Mouse (Mus musculus) c-Kit-positive CD71-negative TER-119-negative erythroid progenitor cells, embryonic 14.5 days (primary cell): Measurements from ENCODE around the gene Fga.

Experiments used
- DNase-seq: peaks from one replicate; pipeline ENCODE4 v3.0.0-alpha.2; 2013; ENCODE audit warnings: low read depth

The Fga gene

GRCm38 (mm10) chr3:83027546-83028251 lies 1.8 kb downstream of the Fga start:
- no peak for DNase-seq

- DNase-seq, result no peak
These were observed 4.5 kb downstream of the Fga start for GRCm38 (mm10) chr3:83030331-83030730.

- DNase-seq, result no peak
These were observed 7.0 kb downstream of the Fga start for GRCm38 (mm10) chr3:83032746-83033308.

- DNase-seq, result no peak
These were observed 7.9 kb downstream of the Fga start for GRCm38 (mm10) chr3:83033801-83034200.

- no peak for DNase-seq
These were observed 13.0 kb downstream of the Fga start for GRCm38 (mm10) chr3:83038865-83039264.

- DNase-seq, result no peak
These were observed 13.8 kb downstream of the Fga start for GRCm38 (mm10) chr3:83039666-83040065.

- no peak for DNase-seq
These were observed 16.6 kb downstream of the Fga start for GRCm38 (mm10) chr3:83042451-83042850.

GRCm38 (mm10) chr3:83046649-83047048 lies 20.8 kb downstream of the Fga start:
- DNase-seq, result no peak

- DNase-seq, result no peak
These were observed 23.8 kb downstream of the Fga start, which contains the start of gene Fgb for GRCm38 (mm10) chr3:83049680-83050079. Fgb (minus strand) TSS chr3:83049863.

GRCm38 (mm10) chr3:83050661-83051060 lies 24.8 kb downstream of the Fga start:
- DNase-seq, result no peak

- no peak for DNase-seq
These were observed 26.2 kb downstream of the Fga start for GRCm38 (mm10) chr3:83052102-83052501.

- no peak for DNase-seq
These were observed 27.2 kb downstream of the Fga start for GRCm38 (mm10) chr3:83053126-83053525.

- peak; percentile 26 for DNase-seq
These were observed 27.9 kb downstream of the Fga start for GRCm38 (mm10) chr3:83053758-83054157.

GRCm38 (mm10) chr3:83054759-83055158 lies 28.9 kb downstream of the Fga start:
- peak; percentile 2 for DNase-seq

- peak; percentile 92 for DNase-seq
These were observed 29.6 kb downstream of the Fga start, which contains the start of gene Plrg1 for GRCm38 (mm10) chr3:83055281-83056038. Plrg1 (plus strand) TSS chr3:83055522.

- no peak for DNase-seq
These were observed 31.2 kb downstream of the Fga start for GRCm38 (mm10) chr3:83057046-83057445.

- DNase-seq, result no peak
These were observed 42.0 kb downstream of the Fga start for GRCm38 (mm10) chr3:83067920-83068319.

GRCm38 (mm10) chr3:83068869-83069268 lies 43.0 kb downstream of the Fga start:
- DNase-seq, result no peak

- DNase-seq, result no peak
These were observed 44.4 kb downstream of the Fga start for GRCm38 (mm10) chr3:83070231-83070630.

- no peak for DNase-seq
These were observed 50.7 kb downstream of the Fga start for GRCm38 (mm10) chr3:83076563-83076962.

GRCm38 (mm10) chr3:83080567-83081055 lies 54.7 kb downstream of the Fga start:
- DNase-seq, result peak; percentile 62
